Mouse (Mus musculus) hindlimb bud, embryonic 11.5 days (tissue): ENCODE data around the gene Bcl9.

ENCODE experiments used
- DNase-seq: peaks from one replicate; pipeline ENCODE4 v3.0.0-alpha.2; 2012; ENCODE audit warnings: low read depth, low spot score; ENCODE audit errors: extremely low spot score

The Bcl9 gene

DNA sequence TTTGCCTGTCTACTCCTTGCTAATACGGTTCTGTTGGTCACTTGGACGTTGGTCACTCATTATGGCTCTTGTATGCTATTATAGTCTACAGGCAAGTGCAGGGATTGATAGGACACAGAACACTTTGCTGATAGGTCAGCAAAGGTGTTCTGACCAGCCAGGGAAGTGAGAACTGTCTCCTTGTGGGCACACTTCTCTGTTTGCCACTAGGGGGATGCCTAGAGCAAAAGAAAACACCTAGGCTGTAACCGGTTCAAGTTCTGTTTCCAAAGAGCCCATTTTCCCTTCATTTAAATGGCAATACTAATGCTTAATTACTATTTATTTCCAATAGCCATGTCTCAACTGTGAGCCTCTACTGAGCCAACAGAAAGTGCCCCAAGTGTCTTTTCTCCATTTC is 113.9 kb downstream of the Bcl9 start:
- no peak for DNase-seq

DNA sequence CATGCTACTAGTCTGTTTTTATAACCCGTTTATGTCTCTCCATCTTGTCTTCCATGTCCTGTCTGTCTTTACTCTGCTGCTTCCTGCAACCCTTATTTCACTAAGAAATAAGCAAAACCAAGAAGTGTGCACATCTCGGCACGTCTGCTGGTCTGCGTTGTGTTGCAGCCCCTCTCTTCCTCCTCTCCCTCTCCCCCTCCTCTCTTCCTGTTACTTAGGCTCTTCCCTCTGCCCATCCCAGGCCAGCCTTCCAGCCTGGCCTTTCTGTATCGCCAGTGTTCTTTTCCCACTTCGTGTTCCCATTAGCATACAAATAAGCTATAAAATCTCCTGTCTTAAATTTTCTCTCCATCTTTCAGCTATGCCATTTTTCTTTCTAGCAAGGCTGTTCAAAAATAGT is 117.2 kb downstream of the Bcl9 start:
- DNase-seq: no peak

DNA sequence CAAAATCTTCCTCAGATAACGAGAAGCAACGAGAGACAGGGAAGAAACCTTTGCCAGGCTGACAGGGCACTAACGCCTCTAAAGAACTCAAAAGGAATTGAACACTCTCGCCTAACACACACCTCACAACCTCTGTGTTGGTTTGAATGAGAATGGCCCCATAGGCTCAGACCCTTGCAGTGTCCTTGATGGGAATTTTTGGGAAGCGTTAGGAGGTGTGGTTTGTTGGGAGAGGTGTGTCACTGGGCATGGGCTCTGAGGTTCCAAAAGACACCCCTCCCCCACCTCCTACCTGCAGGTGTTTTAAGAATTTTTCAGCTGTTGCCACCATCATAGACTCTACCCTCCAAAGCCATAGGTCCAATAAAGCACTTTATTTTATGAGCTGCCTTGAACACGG is 118.8 kb downstream of the Bcl9 start:
- DNase-seq: no peak

DNA sequence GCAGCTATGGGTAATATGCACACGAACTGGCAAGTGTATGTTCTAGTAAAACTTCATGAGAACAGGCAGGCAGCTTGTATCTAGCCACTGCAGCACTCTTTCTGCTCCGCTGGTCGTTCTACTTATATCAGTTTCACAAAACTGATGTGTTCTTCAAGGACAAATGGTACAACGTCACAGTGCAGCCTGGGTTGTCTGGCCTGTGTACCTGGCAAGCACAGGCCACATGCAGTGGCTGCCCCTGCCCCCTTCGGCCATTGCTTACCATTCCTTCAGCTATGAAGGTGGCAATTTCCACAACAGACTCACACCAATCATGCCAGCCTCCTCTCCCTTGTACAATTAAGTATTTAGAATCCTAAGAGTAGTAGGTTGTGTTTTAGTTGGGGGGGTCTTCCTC is 125.1 kb downstream of the Bcl9 start:
- no peak for DNase-seq

DNA sequence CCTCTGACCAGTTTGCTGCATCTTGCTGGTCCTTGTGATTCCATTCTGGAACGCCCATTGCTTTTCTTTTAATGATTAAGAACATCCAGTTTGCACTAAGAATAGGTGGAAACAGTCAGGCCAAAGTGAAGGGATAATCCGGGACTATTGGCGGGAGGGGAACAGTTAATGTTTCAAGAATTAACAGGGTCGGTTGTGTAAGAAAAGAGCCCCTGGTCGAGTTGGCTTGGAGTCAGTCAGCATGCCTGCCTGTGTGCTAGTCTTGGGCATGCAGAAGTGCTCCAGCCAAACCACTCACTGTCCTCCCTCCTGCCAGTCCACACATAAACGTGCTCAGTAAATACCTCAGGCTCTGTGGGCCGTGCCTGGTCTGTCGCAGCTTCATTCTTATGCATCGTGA is 125.5 kb downstream of the Bcl9 start:
- no peak for DNase-seq

DNA sequence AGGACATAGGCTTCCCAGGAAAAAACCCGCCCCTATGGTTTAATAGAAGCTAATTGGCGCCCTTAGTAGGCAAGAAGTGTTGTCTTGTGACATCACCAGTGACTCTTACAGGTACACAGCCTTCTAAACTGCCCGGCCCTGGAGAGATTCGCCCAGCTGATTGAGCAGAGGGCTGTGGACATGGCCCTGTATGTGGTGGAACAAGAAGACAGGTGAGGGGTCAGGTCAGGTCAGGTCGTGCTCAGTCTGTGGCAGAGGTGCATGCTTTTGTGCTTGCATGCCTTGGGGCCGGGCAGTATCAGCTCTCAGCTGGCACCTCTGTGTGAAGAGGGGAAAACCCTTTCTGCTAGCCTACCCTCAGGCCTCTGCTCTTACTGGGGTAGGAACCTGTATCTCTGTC is 126.2 kb downstream of the Bcl9 start:
- DNase-seq: no peak

DNA sequence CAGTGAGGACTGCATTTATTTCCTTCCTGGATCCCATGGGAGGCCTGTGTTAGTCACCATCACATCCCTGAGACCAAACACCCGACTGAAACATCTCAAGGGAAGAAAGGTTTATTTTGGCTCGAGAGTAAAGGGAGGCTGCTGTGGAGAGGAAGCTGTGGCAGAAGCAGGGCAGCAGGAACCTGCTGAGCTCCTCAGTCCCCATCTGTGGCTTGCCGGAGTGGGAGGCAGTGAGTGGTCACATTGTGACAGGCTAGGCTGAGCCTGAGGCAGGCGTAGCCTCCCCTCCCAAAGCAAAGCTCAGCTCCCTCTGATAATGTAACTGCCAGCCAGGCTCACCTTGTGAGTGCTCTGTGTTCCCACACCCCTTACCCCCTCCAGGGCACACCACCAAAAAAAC is 130.6 kb downstream of the Bcl9 start:
- no peak for DNase-seq

DNA sequence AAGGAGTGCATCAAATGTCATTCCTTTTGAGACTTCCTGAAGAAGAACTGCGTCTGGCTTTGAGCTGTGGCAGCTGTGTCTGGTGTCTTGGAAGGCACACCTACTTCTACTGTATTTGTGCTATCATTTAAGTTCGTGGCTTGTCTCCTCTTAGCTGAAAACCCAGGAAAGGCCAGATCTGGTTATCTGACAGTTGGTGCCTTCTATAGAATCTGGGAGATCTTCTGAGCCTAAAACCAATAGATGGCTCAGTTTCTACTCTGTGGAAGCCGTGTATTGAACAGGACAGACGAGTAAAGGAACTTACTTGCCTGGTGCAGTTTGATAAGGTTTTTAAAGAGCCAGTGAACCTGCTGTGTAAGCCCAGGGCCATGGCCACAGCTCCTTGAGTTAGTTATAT is 133.2 kb downstream of the Bcl9 start:
- no peak for DNase-seq

DNA sequence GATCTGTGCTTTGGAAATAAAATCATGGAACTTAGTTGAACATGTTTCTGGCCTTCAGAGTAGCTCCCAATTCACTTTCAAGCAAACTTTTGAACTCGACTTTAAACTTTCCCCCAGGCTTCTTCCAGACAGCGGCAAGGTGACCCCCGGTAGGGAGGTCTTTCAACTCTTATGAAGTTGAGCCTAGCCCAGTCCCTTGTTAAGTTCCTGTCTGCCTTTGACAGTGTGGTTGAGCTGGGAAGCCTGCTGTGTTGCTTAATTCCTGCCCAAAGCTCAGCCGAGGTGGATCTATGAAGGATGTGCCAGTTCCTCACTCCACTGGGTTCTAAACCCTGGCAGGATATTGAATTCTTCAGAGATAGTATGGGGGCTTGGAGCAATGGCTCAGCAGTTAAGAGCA is 135.9 kb downstream of the Bcl9 start:
- no peak for DNase-seq

DNA sequence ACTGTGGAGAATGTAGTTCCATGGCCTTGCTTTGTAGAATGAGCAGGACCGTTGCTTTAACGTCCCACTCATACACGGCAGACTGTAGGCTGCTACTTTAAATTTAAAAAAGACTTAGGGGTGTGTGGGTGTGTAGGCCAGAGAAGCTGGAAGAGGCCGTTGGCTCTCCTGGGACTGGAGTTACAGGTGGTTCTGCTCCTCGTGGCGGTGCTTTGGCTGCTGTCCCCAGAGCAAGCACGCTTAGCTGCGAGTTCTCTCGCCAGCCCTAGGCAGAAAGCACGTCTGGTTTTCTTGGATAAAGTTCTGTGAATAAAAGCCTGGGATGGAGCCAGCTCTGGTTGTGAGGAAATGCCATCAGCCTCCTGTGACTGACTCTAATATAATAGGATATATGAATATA is 136.8 kb downstream of the Bcl9 start:
- DNase-seq: no peak

DNA sequence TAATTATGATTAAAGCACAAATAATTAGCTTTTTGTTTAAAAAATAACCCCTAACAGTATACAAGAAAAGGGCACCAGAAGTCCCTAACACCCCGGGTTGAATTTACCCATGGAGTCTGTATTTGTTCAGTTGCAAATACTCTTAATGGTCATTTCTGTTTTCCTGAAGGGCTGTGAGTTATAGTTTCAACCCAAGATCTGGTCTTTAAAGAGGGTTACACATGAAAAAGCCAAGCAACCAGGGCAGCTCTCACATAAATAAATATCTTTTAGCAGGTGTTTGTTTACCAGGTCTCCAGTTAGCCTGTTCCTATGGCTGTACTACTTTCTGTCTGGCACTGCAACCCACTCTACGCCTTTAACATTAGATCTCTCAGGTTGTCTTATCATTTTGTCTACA is 137.7 kb downstream of the Bcl9 start:
- no peak for DNase-seq

DNA sequence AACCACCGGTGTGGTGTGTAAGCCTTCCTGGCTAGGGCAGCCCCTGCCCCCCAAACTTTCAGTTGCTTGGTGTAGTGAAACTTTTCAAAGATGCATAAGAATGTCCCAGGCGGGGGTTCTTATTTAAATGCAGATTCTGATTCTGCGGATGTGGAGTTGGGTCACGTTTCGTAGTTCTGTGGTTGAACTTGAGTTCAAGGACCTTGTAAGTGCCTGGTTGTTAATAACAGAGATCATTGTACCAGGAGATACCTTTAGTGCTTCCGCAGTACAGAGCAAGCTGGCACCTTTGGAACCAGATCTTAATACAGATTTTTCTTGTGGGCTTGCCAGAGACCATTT is 138.2 kb downstream of the Bcl9 start:
- DNase-seq: no peak

DNA sequence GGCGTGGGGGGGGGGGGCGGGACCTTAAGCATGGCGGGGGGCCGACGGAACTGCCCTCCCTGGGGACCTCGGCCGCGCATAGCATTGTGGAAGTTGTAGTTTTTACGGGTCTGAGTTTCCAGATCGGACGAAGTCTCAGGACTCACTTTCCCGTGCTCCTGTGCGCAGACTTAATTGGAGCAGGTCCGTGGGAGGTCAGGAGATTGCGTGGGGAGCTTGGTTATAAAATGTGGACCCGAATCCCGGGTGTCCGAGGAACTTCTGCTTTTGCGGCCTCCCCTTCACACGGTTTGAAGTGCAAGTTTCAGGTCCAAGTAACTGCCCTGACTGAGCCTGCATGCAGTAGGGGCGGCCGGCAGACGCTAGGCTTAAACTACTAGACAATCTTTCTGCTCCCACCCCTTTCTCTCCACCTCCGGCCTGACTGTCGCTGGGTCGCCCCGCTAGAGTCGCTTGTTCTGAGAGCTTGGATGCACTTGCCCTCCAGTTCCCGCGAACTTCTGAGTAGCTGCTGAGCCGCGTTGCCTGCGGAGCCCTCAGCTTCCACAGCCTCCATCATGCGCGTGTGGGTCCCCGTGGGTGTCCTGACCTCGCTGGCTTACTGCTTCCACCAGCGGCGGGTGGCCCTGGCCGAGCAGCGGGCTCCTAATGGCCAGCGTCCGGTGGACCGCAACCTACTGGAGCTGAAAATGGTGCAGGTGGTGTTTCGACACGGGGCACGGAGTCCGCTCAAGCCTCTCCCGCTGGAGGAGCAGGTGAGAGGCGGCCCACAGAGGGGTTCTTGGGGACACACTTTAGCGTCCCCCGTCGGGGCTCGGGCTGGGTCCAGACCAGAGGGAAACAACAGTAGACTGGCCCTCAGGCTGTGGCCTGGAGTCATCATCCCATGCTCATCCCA is 138.9 kb downstream of the Bcl9 start, which contains the start of gene Acp6:
Gene Acp6, plus strand, starts transcription at position 167 of the 898 bp plus-strand sequence.
- DNase-seq: peak; percentile 82

DNA sequence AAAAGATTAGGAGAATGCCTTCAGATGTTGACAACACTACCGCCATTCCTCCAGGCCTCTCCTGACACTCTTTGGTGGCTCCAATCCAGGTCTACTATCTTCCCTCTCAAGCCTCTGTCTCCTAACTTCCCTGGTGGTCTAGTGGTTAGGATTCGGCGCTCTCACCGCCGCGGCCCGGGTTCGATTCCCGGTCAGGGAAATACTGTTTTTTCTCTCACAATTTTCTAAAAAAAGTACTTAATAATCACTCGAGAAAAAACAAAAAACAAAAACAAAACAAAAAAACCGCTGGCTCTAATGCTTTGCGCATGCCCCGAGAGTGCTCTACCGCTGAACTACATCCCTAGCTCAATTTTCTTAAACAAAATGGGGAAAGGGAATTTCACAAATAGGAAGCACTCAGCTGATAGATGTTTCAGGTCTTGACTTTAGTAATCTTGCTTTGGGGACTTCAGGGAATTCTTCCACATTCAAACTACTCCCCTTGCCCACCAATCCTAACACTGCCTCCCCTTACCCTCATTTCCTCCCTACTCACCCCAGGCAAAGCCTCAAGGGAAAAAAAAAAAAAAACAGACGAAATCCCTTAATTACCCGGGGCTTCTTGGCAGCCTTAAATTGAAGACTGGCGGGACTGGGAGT is 139.6 kb downstream of the Bcl9 start:
- DNase-seq: peak; percentile 52

DNA sequence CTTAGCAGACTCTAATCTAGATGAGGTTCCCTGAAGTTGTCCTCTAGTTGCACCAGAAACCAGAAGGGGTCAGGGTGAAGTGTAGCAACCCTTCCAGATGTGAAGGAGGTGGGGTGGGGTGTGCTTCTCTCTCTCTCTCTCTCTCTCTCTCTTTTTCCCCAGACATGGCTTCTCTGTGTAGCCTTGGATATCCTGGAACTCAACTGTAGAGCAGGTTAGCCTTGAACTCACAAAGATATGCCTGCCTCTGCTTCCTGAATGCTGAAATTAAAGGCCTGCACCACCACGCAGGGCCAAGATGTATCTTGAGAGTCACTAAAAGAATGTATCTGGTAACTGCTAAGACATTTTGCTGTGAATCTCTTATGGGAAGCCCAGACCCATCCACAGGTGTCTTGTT is 140.4 kb downstream of the Bcl9 start:
- no peak for DNase-seq

DNA sequence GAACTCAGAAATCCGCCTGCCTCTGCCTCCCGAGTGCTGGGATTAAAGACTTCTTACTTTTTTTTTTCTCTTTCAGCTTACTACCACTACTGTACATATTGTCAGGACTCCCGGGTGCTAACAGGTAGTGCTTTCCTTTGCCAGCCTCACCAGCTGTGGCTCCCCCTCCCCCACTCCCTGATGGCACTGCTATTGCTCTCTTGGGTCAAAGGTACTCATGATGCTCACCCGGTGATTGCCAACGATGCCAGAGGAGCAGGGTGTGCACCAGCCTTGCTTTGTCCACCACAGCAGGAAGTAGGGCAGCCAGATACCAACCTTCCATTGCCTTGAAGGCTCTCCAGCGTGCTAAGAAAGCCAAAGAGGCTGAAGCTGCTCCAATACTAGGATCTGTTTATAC is 141.3 kb downstream of the Bcl9 start:
- no peak for DNase-seq
